Mouse (Mus musculus) megakaryocyte, adult 5-6 weeks (primary cell): ENCODE results near the gene Ifng. TPM values are rescaled to one million over a fixed set of nuclear protein-coding genes. Genes with fewer than 3 reads are reported as not detected.
A peak's percentile ranks its signal among the peaks of the same experiment; 100 is the strongest.
"Not testable (repeated sequence)": the region's sequence is repeated elsewhere in the genome, so short reads cannot be mapped to it uniquely, and the experiment has no call there.

Source experiments
- ATAC-seq: 2 replicates; pipeline ENCODE4 v1.8.0; 2016; ENCODE audit warnings: mild to moderate bottlenecking, inconsistent platforms; ENCODE audit not compliant: poor library complexity, severe bottlenecking
- total RNA-seq, 2 experiments: library from RNA; stranded (forward) in 1 of 2; stranded (reverse) in 1 of 2; fragments of 153-499, 151-499 nt in 1 of 2; fragments of 221-1000, 200-1000 nt in 1 of 2; gene quantifications; 2 replicates each; pipeline versions ENCODE4 v1.2.3 to v1.2.4; 2015 to 2017

Ifng gene
- total RNA-seq (2015) (0.94 and 1.9 TPM in 2 replicates), total RNA-seq (2017) (1.6 and 2.6 TPM in 2 replicates)

DNA sequence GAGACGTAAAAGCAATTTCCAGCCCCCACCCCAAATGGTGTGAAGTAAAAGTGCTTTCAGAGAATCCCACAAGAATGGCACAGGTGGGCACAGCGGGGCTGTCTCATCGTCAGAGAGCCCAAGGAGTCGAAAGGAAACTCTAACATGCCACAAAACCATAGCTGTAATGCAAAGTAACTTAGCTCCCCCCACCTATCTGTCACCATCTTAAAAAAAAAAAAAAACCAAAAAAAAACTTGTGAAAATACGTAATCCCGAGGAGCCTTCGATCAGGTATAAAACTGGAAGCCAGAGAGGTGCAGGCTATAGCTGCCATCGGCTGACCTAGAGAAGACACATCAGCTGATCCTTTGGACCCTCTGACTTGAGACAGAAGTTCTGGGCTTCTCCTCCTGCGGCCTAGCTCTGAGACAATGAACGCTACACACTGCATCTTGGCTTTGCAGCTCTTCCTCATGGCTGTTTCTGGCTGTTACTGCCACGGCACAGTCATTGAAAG lies at the start of gene Ifng:
Gene Ifng, plus strand, starts transcription at position 305 of the 499 bp plus-strand sequence.
- ATAC-seq: peak; percentile 57

DNA sequence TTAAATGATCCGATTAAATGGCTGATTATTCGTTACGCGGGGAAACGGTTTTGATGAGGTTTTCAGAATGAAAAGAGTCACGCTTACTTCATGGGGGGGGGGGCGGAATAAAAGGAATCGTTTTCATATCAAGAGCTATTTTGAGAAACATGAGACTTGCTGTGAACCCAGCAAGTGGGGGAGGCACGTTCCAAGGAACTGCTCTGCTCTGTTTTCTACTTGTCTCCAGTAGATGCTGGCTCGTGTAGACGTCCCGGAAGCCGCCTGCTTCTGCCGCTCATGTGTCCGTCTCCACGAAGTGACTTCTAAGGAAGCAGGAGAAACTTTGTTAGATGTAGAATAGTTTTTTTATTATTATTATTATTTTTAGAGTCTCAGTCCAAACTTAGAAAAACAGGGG lies 40.9 kb upstream of the Ifng start:
- no peak for ATAC-seq

DNA sequence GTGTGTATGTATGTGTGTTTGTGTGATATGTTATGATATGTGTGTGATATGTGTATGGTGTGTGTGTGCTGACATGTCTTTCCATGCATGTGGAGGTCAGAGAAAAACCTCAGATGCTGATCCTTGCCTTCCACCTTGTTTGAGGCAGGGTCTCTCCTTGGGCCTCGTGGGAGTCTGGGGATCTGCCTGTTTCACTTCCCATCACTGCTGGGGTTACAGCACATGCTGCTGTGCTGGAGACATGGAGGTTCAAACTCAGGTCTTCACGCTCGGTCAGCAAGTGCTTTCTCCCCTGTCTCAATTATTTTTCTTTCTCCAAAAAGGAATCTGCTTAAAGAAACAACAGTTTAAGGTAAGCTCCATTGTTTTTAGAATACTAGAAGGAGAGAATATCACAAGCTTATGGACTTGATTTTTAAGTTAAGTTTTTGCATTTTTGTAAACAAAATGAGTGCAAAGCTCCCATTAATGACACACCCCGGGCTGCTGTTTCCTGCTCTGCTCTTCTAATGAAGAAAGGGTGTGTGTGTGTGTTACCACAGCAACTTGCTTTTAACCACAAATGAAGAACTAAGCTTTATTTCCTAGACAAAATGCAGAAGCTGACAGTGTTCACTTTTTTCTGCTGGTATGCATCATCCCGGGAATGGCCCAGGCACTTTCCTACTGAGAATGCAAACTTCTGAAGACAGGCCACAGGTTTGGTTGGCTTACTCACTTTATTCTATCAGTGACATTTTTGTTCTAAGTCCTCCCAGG lies 34.2 kb upstream of the Ifng start:
- peak; percentile 94 for ATAC-seq

DNA sequence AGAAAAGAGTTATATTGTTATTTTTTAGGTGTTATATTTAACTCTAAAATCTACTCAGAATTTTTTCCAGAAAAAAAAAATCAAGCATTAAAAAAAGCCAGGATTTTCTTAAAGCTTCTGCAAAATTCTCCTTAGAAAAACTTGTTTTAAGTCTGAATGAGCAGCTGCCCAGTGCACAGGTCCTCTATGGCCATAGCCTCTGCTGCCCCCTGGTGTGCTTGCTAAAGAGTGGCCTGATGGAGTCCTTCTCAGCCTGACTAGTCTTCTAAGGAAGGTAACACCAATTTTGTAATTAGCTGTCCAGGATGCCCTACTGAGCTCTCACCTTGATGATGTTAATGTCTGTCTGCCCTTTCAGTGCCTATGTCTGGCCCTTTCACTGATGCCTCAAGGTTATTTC lies 29.5 kb upstream of the Ifng start:
- peak; percentile 74 for ATAC-seq

DNA sequence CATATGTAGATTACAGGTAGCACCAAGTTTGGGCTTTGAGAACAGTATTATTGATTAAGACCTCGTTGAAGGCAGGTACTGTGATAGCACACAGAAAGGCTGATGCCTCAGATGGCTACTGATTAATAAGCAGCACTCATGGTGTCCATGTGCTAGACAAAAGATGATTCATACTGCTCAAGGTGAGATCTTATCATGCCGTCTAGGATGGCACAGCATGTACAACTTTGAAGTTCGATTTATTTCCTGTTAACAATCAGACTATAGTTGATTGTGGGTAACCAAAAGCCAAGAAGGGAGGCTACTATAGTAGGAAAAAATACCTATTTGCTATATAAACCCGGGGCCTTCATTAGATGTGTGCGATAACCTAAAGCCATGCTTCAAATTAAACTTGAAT lies 28.1 kb upstream of the Ifng start:
- no peak for ATAC-seq

DNA sequence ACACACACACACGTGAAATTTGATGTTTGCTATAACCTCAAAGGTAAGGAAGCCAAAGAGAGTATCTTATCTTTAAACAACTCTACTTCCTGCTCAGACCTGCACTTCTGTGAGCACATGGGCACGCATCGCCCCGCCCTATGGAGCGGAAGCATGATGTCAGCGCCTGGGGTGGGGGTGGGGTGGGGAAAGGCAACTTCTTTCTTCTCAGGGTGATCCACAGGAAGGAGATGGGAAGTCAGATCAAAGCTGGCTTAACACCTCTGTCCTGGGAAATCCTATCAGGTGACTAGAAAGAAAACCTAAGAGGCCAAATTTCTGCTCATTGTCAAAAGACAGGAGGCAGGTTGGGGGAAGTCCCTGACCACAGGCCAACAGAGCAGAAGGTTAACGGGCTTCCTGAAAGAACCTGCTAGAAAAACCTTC lies 21.8 kb upstream of the Ifng start:
- ATAC-seq: peak; percentile 97

DNA sequence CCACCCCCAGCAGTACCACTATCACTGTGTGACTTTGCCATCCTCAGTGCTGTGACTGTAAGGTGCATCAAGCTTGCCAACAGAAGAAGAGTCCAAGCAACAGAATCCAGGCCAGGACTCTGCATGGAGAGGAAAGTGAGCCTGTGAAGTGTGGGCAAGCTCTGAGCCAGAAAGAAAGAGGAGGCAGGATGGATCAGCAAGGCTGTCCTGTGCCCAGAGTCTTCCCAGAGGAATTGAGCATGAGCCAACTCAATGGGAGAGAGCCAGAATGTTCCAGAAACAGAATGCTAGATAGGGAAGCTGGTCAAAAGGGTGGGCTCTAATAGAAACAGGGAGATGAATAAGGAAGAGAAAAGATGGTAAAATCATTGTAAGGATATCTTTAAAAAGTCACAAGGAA lies 19.9 kb upstream of the Ifng start:
- ATAC-seq: no peak

DNA sequence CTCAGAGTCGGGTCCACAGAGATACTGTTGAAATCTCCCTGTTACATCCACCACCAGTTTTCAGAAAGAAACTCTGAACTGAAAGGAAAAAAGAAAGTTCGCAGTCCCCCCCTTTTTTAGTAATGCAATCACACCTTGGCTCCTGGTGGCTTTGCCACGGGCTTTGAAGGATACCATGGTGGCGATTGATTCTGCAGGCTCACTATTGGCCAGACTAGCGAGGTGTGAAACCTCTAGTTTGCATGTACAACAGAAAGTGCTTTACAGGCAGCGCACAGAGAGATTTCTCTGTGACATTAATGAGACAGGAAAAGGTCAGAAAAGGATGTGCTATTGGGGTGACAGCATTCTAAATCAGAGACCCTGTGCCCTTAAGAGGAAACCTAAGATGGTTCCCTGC lies 5.3 kb upstream of the Ifng start:
- peak; percentile 62 for ATAC-seq

DNA sequence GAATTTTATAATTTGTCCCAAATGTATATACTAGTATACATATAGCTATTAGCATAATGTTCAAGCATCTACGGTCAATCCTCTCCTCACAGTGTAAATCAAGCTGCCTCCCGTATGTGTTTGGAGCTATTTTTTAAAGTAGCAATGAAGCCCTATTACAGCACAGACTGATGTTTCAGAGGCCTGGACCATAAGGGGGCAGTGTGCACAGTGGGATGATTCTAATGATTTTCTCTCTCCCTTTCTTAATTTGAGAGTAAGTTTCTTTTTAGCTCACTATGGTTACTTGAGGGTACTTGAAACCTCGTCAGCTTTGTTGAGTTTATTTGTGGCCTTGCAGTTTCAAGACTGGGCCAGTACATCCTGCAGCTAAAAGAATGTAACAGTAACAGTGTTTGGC lies 1.1 kb downstream of the Ifng start:
- 0 out of 2 replicates have a peak, but pooled peaks have one; percentile 20 for ATAC-seq

DNA sequence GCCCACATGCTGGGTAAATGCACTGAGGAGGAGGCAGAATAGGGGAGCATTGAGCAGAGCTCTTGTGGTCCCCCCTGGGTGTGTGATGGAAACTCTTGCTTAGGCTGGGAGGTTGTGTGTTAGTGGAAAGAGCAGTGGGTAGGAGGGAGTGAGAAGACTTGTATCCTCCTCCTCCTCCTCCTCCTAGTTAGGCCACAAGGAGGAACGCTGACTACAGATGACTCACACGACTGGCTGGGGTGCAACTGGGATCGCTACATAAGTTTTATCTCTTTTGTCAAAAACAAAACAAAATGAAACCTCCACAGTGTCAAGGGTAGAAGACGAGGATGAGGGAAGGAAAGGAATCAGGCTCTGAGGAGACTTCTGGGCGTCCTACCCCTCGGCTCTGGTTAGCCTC lies 2.2 kb downstream of the Ifng start:
- no peak for ATAC-seq

DNA sequence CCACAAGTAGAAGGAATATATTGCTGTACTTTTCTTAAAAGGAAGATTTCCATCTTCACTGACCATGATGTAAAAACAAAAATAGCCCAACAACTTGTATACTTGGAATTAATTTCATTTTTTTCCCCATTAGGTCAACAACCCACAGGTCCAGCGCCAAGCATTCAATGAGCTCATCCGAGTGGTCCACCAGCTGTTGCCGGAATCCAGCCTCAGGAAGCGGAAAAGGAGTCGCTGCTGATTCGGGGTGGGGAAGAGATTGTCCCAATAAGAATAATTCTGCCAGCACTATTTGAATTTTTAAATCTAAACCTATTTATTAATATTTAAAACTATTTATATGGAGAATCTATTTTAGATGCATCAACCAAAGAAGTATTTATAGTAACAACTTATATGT lies 4.2 kb downstream of the Ifng start:
- ATAC-seq: no peak

DNA sequence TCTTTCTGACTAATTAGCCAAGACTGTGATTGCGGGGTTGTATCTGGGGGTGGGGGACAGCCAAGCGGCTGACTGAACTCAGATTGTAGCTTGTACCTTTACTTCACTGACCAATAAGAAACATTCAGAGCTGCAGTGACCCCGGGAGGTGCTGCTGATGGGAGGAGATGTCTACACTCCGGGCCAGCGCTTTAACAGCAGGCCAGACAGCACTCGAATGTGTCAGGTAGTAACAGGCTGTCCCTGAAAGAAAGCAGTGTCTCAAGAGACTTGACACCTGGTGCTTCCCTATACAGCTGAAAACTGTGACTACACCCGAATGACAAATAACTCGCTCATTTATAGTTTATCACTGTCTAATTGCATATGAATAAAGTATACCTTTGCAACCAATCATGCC lies 4.7 kb downstream of the Ifng start:
- no peak for ATAC-seq

DNA sequence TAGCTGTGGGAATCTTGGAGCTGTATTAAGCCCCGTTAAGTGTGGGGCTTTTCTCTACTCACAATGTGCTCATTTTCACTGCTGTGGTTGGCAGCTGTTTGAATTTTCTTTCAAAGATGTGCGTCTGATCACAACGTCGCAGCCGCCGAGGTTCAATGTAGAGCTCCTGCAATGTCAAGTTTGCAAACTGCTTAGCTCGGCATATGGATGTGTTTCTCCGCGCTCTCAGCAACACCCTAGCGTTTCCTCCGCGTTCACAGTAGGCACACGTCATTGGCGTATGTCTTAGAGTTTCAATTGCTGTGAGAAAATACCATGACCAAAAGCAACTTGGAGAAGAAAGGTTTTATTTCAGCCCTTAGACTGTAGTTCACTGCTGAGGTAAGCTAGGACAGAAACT lies 5.1 kb downstream of the Ifng start:
- ATAC-seq: no peak

DNA sequence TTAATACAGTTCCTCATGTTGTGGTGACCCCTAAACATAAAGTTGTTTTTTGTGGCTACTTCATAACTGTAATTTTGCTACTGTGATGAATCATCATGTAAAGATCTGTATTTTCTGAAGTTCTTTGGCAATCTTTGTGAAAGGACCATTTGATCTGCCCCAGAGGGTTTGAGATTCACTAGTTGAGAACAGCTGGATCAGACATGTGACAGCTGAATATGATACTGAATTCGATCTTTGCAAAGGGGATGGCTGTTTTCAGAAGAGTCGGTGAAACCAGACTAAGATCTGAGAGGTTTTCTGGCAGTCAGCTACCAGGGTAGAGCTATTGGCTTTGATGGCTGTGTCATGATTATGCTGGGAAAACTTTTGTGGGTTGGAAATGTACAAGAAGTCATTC lies 10.9 kb downstream of the Ifng start:
- ATAC-seq: no peak

DNA sequence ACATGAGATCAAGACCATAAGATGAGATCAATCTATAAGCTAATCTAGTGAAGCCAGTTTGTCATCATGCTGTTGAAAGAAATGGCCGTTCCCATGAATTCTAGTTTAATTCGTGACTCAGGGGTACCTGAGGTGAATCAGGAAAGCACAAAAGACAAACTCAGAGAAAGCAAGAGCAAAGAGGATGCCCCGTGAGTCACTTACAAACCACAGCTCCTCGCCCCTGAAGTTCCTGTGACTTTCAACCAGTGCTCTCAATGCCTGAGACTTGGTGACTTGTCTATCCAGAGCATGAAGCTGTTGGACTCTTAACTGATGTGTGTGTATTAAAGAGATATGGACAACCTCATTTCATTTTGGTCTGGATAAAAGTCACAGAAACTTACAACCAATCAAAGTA lies 17.9 kb downstream of the Ifng start:
- no peak for ATAC-seq

DNA sequence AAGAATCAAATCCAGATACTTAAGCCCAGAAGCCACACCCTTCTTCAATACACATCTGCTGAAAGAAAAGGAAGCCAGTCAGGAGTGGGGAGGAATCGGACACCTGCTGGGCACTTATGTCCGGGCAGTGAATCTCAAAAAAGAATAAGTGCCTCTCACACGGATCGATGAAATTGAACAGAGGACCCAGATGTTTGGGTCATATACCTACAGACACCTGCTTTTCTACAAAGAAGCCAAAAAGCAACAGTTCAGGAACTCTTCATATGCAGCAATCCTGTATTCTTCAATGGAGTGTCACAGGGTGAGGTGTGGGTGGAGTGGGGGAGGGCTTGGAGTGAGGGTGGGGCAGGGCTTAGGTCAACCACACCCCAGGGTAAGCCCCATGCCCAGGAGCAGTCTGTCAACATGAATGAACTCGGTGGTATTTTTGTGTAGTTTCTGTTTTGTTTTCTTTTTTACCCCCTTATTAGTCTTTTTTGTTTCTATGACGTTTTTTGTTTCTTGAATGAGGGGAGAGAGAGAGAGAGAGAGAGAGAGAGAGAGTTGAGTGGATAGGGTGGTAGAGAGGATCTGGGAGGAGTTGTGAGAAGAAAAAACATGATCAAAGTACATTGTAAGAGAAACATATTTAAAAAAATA lies 20.4 kb downstream of the Ifng start:
- no peak for ATAC-seq

DNA sequence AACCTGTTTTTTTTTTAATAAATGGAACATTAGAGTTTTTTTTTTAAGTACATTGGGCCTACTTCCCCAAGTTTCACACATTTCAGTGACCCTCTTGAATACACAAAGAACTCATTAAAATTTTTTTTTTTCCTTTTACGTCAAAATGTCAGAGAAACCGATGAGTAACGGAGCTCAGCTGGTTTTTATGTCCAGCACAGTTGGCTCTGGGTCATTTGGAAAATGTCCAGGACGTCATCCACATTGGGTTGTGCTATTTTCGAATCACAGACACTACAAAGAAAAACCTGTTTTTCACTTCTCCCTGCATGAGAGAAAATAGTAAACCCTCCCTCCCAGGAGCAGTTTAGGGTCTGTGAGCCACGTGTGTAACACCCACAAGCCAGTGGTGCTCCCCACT lies 25.6 kb downstream of the Ifng start:
- ATAC-seq: no peak

DNA sequence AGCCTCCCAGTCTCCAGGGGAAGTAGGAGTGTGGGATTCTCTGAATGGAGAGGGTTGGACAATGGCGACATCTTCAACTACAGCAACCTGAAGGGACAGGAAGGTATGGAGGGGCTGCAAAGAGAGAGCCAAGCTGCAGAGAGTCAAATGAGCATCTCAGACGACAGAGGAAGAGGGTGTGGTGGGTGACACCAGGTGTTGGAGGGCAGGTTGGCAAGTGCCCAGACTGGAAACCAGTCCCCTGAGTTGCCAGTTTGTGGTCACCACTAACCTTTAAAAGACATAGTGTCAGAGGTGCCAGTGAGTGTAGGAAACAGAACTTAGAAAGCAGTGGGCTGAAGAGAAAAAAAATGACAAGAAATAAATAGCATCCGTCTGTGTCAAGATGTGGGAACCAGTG lies 28.2 kb downstream of the Ifng start:
- peak; percentile 52 for ATAC-seq

DNA sequence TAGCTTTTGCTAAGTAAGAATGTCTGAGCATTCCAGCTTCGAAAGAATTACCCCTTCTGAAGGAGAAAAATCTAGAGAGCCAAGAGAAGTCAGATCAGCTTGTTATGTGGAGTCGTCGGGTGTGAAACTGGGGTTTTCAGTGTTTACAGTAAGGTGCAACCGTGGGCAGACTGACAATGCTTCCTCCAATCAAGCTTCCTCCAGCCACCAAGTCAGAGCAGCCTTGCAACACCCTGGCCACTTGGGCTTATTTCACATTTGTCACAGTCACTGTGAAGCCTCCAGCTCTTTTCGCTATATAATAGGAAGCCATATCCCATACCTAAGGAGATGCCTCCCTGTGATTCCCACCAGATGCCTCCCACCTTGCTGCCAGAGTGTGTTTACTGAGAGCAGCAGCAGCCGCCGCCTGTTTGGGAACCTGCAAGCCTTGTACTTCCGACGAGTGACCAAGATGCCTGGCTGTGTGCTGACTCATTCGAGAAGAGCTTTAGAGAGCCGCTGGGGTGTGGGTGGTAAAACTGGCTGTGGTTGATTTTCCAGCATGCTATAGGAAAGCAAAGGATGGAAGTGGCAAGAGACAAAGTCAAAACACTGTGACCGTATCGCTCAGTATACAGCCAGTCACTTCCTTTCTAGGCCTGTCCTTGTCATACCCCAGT lies 29.6 kb downstream of the Ifng start:
- ATAC-seq: peak; percentile 78

DNA sequence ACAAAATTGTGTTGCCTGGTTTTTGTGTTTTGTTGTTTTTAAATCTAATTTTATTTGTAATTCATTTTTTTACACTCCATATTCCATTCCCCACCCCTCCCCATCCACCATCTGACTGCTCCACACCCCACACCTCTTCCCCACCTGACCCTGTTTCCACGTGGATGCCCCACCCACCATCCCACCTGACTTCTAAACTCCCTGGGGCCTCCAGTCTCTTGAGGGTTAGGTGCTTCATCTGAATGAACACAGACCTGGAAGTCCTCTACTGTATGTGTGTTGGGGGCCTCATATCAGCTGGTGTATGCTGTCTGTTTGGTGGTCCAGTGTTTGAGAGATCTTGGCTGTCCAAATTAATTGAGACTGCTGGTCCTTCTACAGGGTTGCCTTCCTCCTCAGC lies 32.0 kb downstream of the Ifng start:
- ATAC-seq: not testable (repeated sequence)

DNA sequence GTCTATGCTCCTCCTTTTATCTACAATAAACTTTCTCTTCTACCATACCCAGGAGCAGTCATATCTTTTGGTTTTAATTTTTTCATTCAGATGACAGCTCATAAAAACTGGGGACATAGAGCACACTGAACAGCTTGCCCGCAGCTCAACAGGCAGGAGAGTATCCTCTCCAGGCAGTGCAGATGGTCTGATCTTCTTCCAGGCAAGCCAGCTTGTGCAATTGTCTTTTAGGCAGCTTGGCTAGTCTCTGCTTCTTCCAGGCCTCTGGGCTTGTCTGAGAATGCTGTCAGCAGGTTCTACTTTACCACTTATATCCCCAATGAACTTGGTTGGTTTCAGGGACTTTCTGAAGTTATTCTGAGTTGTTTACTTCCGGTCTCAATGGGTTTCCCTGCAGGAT lies 35.9 kb downstream of the Ifng start:
- no peak for ATAC-seq

DNA sequence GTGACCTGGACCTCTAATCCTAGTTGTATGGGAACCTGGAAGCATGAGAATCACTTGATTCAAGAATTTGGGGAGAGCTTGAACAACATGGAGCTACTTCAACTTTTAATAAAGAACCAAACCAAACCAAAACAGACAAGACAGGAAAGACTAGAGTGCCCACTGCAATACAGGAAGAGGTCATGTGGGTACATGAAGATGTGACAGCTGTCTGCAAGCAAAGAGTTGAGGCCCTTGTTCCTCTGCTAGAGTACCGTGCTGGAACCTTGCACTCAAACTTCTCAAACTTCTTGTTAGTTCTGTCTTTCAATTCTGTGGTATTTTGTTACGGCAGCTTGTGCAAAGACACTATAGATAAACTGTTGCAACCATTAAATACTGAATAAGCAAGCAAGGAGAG lies 36.5 kb downstream of the Ifng start:
- peak; percentile 68 for ATAC-seq
